Mouse (Mus musculus) C2C12 (cell line): Measurements from ENCODE around the gene Nelfb.

ENCODE experiments used
- CEBPB ChIP-seq: IDR thresholded peaks from one replicate; pipeline ENCODE4 v1.6.1; 2011; ENCODE audit warnings: low read depth, mild to moderate bottlenecking, control low read depth, moderate library complexity
- CTCF ChIP-seq: IDR thresholded peaks from one replicate; pipeline ENCODE4 v1.5.1; 2011; ENCODE audit not compliant: control insufficient read depth, insufficient read depth, insufficient read length
- MAX ChIP-seq: IDR thresholded peaks from one replicate; pipeline ENCODE4 v1.6.1; 2011; ENCODE audit warnings: mild to moderate bottlenecking, control low read depth
- MYOD1 ChIP-seq: IDR thresholded peaks from one replicate; pipeline ENCODE4 v1.6.1; 2011; ENCODE audit warnings: low read depth; ENCODE audit not compliant: control insufficient read depth, insufficient read length
- MYOG ChIP-seq: IDR thresholded peaks from one replicate; pipeline ENCODE4 v1.6.1; 2011; ENCODE audit not compliant: control insufficient read depth, insufficient read length; ENCODE audit errors: extremely low read depth
- USF1 ChIP-seq: IDR thresholded peaks from one replicate; pipeline ENCODE4 v1.6.1; 2011; ENCODE audit warnings: low read depth, mild to moderate bottlenecking, control low read depth, moderate library complexity

- TF ChIP-seq CTCF (no peak), USF1 (no peak), MAX (no peak), CEBPB (no peak), MYOD1 (no peak), MYOG (no peak)
These were observed 16.1 kb upstream of the Nelfb start for GRCm38 (mm10) chr2:25227406-25227805.
